Mouse (Mus musculus): ENCODE results near the gene Rsc1a1.

Gene Rsc1a1

DNA sequence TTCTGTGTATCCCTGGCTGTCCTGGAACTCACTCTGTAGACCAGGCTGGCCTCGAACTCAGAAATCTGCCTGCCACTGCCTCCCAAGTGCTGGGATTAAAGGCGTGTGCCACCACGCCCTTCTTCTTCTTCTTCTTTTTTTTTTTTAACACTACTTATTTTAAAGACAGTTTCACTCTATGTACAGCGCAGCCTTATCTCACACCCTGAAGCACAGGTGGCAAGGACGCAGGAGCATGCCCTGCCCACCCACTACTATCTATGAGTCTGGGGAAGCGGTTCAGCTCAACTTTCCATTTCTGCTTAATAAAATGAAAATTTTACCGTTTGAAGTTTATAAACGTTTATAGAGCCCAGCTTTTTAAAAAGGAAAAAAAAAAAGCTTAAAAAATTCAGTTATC, 3.1 kb upstream of the Rsc1a1 start:
- no peak for DNase-seq

GRCm38 (mm10) chr4:141686525-141686924, 1.1 kb upstream of the Rsc1a1 start:
- no peak for DNase-seq

GRCm38 (mm10) chr4:141686093-141686492, 694 bp upstream of the Rsc1a1 start:
- no peak for DNase-seq

GRCm38 (mm10) chr4:141682706-141683230, 2.6 kb downstream of the Rsc1a1 start:
- no peak for DNase-seq

DNA sequence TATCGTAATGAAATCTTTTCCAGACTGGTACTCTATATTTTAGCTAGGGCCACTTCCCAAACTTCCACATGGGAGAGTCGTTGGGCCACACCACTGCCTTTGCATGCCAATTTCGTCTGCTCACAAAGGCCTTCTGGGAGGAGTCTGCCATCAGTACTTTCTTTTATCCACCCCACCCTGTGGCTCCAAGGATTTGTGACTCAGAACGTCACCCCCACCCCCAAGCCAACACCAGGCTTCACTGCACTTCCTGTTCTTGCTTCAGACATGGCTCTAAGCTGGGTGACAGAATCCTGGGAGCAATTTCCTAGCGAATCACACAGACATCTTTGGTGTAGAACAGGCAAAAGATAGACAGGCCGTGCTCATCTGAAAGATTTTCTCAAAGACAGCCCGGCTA, 3.6 kb downstream of the Rsc1a1 start:
- no peak for DNase-seq

DNA sequence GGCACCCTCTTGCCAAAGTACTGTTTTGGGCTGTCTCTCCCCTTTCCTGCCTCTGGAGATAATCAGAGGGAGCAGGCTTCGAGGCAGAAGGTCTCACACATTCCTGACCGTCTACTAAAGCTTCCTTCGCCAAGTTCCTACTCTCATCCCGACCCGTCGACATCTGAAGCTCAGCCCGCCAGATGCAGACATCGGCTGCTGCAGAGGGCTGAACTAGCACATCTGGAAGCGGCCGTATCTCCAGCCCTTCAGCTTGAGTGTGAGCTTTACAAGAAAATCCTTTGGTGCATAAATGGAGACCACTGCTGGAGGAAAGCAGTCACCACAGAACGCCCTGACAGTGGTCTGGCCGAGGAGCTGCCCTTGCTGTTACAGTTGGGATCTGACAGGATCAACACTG, 4.5 kb downstream of the Rsc1a1 start:
- no peak for DNase-seq

DNA sequence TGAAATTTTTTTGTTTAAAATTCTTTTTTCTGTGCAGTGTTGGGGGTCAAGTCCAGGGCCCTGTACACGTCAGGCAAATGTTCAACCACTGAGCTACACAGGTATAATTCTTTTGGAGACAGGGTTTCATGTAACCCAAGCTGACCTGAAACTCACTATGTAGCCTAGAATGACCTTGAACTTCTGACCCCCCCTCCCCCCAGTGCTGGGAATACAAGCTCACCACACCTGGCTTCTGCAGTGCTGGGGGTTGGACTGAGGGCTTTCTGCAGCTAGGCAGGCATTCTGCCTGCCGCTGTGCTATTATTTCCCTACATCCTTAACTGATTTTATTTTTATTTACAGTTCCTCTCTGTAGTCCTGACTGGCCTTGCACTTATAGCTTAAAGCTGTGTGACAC, 6.4 kb downstream of the Rsc1a1 start:
- no peak for DNase-seq

GRCm38 (mm10) chr4:141676462-141676979, 8.9 kb downstream of the Rsc1a1 start:
- no peak for DNase-seq

DNA sequence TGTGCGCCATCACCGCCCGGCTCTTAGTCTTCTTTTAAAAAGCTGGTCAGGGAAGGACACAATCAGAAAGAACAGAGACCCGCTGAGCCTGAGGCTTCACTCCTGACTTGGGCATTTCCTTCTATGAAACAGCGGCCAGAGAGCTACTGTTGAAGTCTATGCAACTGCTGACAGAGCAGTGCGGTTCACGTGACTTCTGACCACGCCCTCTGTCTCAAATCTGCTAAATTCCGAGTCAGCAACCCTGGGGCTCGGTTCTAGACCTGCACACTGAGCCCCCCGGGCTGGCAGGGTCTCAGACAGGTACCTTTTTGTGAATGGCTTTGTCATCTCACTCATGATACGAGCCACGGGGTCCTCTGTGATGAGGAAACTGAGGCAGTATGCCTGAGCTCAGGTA, 13.1 kb downstream of the Rsc1a1 start:
- DNase-seq, result no peak

DNA sequence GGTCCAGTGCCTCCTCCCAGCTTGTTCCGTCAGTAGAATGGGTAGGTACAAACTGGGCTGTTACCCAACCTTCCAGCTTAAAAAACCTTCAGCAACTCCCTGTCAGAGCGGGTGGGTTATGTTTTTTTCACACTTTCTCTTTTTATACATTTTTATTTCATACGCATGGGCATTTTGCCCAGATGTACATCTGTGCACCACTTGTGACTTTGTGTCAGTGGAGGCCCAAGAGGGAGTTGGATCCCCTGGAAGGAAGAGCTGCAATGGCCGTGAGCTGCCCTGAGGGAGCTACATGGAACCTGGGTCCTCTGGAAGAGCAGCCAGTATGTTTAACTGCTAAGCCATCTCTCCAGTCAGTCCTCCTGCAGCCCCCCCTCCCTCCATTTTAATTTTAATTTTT, 14.0 kb downstream of the Rsc1a1 start:
- DNase-seq, result no peak

DNA sequence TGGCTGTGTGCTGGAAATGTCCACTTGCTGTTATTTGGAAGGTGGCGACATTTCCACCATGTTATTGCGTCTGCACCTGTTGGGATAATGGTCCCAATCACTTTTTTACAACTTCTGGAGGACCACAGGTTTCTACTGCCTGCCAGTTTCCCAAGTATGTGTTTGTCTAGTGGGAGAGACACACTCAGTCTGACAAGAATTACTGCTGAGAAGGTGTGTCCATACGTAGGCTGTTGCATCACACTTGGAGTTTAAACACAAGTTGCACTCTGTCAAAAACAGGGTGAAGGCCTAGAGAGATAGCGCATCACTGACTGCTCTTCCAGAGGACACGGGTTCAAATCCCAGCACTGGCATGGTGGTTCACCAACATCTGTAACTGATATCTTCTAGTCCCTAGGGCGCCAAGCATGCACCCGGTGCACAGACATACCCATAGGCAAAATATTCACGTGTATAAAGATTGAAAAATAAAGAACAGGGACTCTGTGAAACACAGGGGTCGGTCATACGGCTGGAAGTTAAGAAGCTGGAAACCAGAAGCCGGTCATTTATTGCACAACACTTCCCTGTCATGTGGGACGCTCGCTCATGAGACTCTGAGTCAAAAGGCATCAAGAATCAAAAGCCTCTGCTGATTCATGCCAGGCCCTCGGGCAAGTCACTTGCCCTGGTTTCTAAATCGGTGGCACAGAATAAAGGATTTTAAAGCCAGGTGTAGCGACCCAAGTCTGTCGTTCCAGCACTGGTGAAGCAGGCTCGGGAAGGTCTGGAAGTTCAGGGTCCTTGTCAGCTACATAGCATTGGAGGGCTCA, 15.3 kb downstream of the Rsc1a1 start:
- no peak for DNase-seq

GRCm38 (mm10) chr4:141664799-141665198, 20.6 kb downstream of the Rsc1a1 start, which contains the start of gene Plekhm2:
Plekhm2 (minus strand) TSS chr4:141664899.
- DNase-seq, result no peak

DNA sequence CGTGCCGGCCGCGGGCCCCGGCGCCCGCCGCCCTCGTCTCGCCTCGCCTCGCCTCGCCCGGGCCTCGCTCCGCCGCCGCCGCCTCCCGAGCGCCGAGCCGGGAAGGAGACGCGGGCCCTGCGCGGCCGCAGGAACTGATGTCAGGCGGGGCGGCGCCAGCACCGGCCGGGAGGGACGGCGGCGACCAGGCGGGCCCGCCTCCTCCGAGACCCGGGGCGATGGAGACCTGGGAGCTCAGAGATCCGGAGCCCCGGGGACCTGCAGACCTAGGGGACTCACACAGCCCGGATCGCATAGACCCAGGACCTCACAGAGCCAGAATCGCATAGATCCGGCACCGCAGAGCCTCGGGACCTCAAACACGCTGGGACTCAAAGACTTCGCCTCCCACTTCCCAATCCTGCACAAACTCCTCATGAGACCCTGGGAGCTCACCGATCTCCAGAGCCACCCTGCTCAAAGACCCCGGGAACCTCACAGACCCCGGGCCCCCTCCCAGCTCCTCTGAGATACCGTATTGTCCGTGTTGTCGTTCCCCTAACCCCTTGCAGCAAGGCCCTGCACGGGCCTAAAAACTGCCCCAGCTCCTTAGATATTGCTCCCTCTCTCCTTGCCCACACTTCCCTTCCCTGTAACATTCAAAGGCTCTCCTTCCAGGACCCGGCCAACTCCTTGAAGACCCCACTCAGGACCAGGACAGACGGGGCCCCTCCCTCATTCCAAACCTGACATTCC, 21.2 kb downstream of the Rsc1a1 start:
- peak; percentile 78 for DNase-seq

- DNase-seq, result peak; percentile 47
Observed at GRCm38 (mm10) chr4:141663122-141663931, 22.1 kb downstream of the Rsc1a1 start.

GRCm38 (mm10) chr4:141660884-141661283, 24.5 kb downstream of the Rsc1a1 start:
- no peak for DNase-seq

GRCm38 (mm10) chr4:141659739-141660138, 25.7 kb downstream of the Rsc1a1 start:
- no peak for DNase-seq

- DNase-seq, result no peak
Observed at GRCm38 (mm10) chr4:141658846-141659484, 26.4 kb downstream of the Rsc1a1 start.

DNA sequence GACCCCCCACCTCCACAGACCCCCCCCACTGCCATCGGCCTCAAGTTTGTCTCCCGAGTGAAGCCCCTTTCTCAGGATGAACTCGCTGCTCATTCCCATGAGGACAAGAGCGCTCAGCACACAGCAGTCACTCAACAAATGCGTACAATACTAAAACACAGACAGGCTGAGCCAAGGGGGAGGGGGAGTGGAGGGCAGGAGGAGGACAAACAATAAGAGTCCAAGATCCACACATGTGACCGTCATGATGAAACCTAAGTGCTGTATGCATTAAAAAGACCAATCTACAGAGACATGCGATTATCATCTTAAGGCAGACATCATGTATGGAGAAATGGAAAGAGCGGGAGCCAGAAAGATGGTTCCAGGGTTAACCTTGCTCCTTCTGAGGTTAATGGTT, 28.5 kb downstream of the Rsc1a1 start:
- DNase-seq, result no peak

DNA sequence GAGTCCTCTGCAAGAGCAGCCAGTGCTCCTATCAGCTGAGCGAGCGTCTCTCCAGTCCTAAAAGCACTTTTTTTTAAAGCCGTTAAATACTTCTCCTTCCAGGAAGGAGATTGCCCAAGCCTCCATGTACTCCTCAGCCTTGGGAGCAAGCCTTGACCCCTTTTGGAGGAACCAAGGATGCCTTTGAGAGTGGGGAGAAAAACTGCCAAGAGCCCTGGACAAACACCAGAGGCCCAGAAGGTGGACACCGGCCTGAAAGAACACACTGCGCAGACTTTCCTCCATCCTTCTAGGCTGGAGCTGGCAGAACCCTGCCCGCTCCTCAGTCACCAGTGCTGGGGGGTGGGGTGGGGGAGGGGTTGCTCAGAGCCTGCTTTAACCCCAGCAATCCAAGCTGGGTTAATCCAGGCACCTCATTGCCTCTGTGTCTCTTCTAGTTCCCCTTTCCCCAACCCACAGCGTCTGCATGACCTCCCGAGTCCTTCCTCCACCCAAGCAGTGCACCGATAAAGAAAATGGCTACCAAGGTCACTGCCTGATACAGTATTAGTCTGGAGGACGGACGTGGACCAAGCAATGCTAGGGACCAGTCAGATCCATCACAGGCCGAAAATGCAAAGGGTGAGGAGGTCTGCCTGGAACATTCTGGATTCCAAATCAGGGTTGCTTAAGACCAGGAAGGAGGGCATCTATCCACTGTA, 29.3 kb downstream of the Rsc1a1 start:
- no peak for DNase-seq

DNA sequence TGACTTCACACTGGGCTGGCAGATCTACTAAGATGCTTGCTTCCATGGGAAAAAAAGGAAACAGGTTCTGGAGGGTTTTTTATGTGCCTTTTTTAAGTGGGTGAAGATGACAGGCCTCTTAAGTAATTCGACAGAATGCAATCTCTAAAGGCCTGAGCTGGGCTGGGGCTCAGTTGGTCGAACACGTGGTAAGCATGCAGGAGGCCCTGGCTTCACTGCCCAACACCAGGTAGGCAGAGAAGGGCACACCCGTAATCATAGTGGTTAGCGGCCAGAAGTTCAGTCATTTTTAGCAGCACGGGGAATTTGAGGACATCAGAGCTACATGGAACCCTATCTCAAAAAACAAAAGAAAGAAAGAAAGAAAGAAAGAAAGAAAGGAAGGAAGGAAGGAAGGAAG, 30.9 kb downstream of the Rsc1a1 start:
- DNase-seq, result no peak

DNA sequence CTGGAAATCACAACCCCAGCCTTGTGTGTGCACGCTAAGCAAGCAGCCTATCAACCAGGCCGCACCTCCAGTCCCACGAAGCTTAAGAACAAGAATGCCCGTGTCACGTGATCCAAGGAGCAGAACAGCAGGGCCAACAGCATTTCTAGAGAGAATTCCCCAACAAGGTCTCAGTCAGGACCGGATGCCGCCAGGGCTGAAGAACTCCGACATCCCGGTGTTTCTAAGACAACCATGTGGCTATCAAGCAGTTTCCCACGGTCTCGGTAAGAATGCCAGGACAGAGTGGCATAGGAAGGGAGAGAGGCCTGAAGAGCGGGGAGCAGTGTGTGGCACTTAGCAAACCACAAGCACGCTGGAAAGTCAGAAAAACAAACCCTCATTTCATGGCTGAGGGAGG, 31.6 kb downstream of the Rsc1a1 start:
- DNase-seq, result no peak

- DNase-seq, result no peak
Observed at GRCm38 (mm10) chr4:141653044-141653443, 32.4 kb downstream of the Rsc1a1 start.
